Mouse (Mus musculus): ENCODE measurements at regions not wholly inside any gene's neighbourhood (a gene's known extent, or its start where the extent isn't known, plus 50 kb on each side); places are given as distances from the start of the nearest gene placed in this dataset.

GRCm38 (mm10) chr11:44156490-44157345 is 243.1 kb upstream of the Il12b start:
- DNase-seq (ENCODE audit: low spot score) = no peak

DNA sequence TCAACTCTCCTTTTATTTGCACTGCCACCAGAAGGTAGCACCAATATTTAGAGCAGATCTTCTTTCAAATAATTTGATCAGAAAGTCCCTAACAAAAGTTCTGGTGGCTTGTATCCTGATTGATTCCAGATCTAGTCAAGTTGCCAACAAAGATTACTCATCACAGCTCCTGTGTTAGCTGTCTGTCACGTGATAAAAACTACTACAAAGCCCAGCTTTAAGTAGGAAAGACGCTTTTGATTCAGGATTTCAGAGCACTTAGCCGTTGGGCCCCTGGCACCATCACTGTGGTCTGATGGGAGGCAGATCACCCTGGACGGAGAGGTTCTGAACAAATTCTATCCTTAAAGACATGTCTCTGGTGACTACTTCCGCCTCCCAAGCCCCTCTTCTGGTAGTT is 241.6 kb upstream of the Il12b start:
- no peak for DNase-seq (ENCODE audit: low spot score)

- no peak for DNase-seq (ENCODE audit: low spot score)
Measured at GRCm38 (mm10) chr11:44161734-44162418, 238.0 kb upstream of the Il12b start.

DNA sequence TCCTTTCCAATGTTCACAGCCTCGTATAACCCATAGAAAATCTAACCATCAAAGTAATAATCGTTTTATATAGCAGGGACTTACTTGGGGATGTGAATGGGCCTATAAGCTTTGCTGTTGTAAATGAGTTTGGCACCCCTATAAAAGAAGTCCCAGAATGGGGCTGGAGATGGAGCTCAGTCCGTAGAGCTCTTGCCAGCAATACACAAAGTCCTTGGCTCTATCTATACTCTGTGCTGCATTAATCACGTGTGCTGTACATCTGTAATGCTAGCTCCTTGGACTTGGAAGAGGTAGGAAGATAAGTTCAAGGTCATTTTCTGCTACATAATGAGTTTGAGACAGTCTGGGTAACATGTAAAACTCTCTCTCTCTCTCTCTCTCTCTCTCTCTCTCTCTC is 236.8 kb upstream of the Il12b start:
- DNase-seq (ENCODE audit: low spot score) = no peak

DNA sequence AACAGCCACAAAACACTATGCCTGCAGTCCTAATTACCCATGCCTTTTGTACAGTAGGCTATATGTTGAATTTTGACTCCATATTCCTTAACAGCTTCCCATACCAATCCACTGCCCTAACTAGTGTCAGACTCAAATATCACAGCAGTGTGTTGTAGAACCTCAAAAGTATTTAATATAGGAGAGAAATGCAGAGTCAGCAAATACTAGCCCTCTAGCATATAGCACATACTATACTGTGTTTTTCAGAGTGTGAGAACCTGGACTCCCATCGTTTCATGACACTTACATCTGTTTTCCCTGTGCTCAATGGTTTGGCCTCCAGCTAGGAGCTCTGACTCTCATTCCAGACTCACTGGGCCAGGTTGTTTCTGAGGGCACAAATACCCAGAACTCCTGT is 236.1 kb upstream of the Il12b start:
- DNase-seq (ENCODE audit: low spot score) = no peak

GRCm38 (mm10) chr11:44164186-44164585 is 235.7 kb upstream of the Il12b start:
- DNase-seq (ENCODE audit: low spot score) = no peak

DNA sequence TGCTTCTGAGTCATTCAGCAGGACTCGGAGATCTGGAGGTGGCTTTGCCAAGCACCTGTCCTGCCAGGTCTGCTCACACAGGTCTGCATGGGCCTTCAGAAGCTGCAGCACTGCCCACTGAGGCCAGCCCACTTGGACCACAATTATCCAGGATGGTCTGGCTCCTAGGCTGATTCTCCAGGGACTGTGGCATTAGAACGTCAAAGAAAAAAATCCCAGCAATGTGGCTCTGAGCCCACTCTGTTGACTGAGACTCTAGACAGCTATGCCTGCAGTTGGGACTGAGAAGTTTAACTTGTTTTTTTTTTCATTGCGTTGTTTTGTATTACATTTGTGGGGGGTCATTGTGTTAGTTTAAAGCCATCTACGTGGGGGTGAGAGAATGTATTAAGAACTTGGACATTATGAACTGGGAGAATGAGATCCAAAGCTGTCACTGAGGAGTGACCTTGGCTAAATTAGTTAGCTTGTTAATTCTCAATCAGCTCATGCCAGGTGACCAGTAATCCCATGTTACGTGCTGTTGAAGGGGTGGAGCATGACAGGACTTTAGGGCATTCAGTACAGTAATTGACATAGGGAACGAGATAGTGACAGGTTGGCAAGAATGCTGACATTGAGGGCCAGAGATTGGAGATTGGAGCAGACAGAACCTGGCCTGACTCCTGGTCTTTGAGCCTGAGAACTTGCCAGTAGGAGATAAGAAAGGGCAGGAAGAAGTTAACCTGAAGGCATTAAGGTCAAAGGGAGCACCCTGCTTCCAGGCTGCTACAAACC is 232.0 kb upstream of the Il12b start:
- DNase-seq (ENCODE audit: low spot score) = no peak

GRCm38 (mm10) chr11:44172478-44172877 is 227.4 kb upstream of the Il12b start:
- no peak for DNase-seq (ENCODE audit: low spot score)

- no peak for DNase-seq (ENCODE audit: low spot score)
Measured at GRCm38 (mm10) chr11:44173196-44173595, 226.7 kb upstream of the Il12b start.

- no peak for DNase-seq (ENCODE audit: low spot score)
Measured at GRCm38 (mm10) chr11:44174548-44174947, 225.3 kb upstream of the Il12b start.

- DNase-seq (ENCODE audit: low spot score) = no peak
Measured at GRCm38 (mm10) chr11:44179711-44180110, 220.2 kb upstream of the Il12b start.

GRCm38 (mm10) chr11:44183823-44184222 is 216.0 kb upstream of the Il12b start:
- DNase-seq (ENCODE audit: low spot score) = no peak

DNA sequence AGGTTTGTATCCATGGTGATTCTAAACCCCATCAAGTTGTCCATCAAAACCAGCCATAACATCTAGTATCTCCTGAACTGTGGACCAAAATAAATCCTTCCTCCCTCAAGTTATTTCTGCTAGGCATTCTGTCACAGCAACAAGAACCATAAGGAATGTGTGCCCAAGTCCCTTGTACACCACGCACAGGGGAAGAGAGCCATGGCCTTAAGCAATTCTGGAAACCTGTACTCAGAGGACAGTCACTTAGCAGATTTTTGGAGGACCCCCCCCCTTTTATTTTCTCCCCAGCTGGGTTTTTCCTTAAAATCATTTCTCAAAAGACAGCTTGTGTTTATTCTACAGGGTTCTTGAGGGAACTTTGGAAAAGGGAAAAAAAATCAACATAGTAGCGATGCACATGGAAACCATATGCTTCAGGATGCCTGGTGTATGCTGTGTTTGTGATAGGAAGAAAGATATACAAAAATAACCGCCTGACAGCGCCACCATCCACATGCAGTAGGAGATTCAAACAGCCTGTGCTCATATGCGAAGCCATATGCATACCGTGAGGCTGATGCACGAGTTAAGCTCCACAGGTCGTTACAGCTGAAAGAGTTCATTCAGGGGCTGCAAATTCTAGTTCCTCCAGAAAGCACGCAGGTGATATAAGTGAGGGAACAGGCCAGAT is 214.5 kb upstream of the Il12b start:
- no peak for DNase-seq (ENCODE audit: low spot score)

DNA sequence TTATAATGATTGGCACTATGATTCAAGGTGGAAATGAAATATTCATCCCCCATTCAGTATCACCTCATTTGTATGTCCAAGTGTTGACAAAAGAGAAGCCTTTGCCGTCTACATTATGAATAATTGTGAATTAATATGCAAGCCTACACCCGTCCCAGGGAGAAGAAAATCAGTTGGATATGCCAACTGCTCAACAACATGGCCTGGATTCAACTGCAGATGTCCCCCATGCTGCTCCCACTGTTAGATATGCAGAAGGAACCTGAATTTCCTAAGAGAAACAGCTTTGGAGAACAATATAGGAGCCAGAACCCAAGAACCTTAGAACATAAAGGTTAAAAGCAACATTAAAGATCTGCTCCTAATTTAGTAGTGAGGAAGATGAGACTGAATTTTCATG is 211.7 kb upstream of the Il12b start:
- DNase-seq (ENCODE audit: low spot score) = no peak

DNA sequence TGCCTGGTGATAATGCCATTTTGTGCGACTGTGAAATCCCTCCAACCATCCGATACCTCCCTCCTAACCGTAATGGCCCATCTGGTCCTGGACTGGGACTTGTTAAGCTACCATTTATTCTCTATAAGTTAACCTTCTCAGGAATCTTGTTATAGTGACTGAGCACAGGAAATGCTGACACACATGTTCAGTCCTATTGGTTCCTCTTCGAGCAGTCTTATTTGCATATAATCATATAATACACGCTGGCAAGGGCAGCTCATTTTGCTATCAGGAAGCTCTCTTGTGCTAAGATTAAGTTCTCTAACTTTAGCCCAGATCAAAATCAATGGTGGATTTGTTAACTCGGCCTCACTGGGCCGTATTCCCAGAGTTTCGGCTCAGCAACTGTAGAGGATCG is 206.1 kb upstream of the Il12b start:
- DNase-seq (ENCODE audit: low spot score) = no peak

GRCm38 (mm10) chr11:44202716-44203115 is 197.1 kb upstream of the Il12b start:
- no peak for DNase-seq (ENCODE audit: low spot score)

DNA sequence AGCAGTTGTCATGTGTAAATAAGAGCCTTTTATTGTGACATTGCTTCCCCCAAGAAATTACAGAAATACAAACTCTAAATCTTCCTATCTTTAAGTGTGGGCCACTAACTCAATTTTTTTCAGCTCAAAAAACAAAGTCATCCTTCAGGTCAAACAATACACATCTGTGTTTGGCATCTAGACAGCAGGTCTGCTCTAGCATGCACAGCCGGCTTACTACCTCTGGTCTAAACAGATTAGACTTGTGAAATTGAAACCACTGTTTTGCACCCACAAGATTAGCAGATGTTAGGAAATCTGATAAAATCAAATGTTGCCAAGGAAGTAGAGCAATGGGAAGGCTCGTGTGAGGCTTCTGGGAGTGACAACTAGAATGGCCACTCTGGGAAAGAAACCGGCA is 195.5 kb upstream of the Il12b start:
- DNase-seq (ENCODE audit: low spot score) = no peak

DNA sequence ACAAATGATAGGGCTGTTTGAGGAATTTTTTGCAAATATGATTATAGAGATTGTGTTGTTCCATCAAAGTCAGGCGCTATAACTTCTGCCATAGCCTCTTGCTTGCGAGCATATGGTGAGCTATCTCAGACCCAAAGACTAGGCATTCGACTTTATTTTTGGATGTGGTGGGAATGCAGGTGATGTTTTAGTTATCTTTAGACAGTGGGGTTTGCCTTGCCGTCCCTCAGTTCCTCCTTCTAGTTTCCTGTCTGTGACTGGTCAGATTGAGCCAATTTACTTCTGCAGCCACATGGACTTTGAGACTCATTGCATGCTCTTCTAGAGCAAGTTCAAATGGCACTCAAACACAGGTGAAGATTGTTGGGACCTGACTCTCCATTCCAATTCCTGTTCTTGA is 193.0 kb upstream of the Il12b start:
- no peak for DNase-seq (ENCODE audit: low spot score)

GRCm38 (mm10) chr11:44211871-44212441 is 187.9 kb upstream of the Il12b start:
- peak; percentile 41 for DNase-seq (ENCODE audit: low spot score)

DNA sequence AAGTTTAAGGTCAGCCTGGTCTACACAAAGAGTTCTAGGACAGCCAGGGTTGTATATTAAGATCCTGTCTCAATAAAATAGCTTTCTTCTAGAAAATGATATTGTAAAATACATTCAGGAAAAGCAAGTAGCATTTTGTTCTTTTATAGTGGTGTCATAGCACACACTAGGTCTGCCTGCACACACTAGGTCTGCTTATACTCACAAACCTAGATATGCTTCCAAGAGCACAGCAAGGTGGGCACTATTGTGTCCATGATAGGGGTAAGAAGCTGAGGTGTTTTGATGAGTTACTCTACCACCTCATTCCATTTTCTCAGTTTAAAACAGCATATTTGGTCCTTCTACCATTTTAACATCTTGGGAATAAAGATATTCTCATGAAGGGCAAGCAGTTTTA is 185.8 kb upstream of the Il12b start:
- no peak for DNase-seq (ENCODE audit: low spot score)

- no peak for DNase-seq (ENCODE audit: low spot score)
Measured at GRCm38 (mm10) chr11:44216346-44216745, 183.5 kb upstream of the Il12b start.

DNA sequence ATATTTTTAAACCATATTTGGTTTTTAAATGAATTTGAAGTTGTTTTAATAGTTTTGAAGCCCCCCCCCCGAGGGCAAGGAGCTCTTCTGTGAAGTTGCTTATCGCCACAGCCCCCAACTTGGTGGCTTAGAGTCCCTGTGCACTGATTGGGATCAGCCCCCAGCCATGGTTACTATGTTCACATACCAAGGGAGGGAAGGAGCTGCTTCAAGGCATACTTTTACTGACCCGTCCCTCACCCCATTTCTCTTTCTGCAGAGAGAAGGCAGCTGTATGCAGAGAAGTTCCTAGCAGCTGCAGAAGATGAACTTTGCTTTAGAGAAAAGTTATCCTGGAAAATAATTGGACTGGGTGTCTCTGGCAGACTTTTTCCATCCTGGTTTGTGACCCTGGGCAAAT is 179.9 kb upstream of the Il12b start:
- DNase-seq (ENCODE audit: low spot score) = no peak

All from urinary bladder, postnatal 25 days (tissue).